Mouse (Mus musculus): ENCODE results near the gene Atg14. TPM values are rescaled to one million over a fixed set of nuclear protein-coding genes. Genes with fewer than 3 reads are reported as not detected.
A peak's percentile ranks its signal among the peaks of the same experiment; 100 is the strongest.

Gene Atg14
- polyA plus RNA-seq, 1 experiment from 2014 or later: 13.3 TPM

- TF ChIP-seq CTCF (IDR thresholded peaks at IDR 0.05; ENCODE audit: low read depth): no peak
- Histone ChIP-seq H3K27ac (ENCODE audit: low read depth) (no peak overlapping the region), H3K27me3 (ENCODE audit: insufficient read depth, low read length) (no peaks in the 10 kb centered on the region), H3K9ac (peak overlapping the region; percentile 80), H3K4me3 (ENCODE audit: low read depth, low read length) (peak overlapping the region; percentile 88), H3K4me2 (peak overlapping the region; percentile 91), H3K36me3 (ENCODE audit: insufficient read depth) (no peaks in the 10 kb centered on the region), H3K9me3 (ENCODE audit: low read depth, low read length) (no peaks in the 10 kb centered on the region), H3K4me1 (ENCODE audit: insufficient read depth) (0 out of 2 replicates have a peak, but pooled peaks cover 3% of the 10 kb centered on the region)
- 1% methylated on average over 46 of the region's 46 CpGs for WGBS
- DNase-seq (peak; percentile 98), ATAC-seq (ENCODE audit: insufficient read depth) (peak; percentile 99)
Observed at GRCm38 (mm10) chr14:47567962-47568652, 2.3 kb downstream of the Atg14 start.

GRCm38 (mm10) chr14:47563106-47563505 lies 7.3 kb downstream of the Atg14 start:
- Histone ChIP-seq H3K4me1 (ENCODE audit: insufficient read depth) (0 out of 2 replicates have a peak, but pooled peaks cover 3% of the 10 kb centered on the region), H3K27ac (ENCODE audit: low read depth) (no peak overlapping the region), H3K4me3 (ENCODE audit: low read depth, low read length) (no peak overlapping the region), H3K4me2 (no peak overlapping the region), H3K36me3 (ENCODE audit: insufficient read depth) (no peaks in the 10 kb centered on the region; the same call in 1 of the 2 replicates), H3K9ac (no peak overlapping the region), H3K27me3 (ENCODE audit: insufficient read depth, low read length) (no peaks in the 10 kb centered on the region), H3K9me3 (ENCODE audit: low read depth, low read length) (no peaks in the 10 kb centered on the region)
- ATAC-seq (ENCODE audit: insufficient read depth) (no peak), DNase-seq (no peak)
- no peak for TF ChIP-seq CTCF (IDR thresholded peaks at IDR 0.05; ENCODE audit: low read depth)
- WGBS: 74% methylated on average over 4 of the region's 4 CpGs

GRCm38 (mm10) chr14:47562530-47562929 lies 7.9 kb downstream of the Atg14 start:
- 89% methylated on average over 1 of the region's 1 CpGs for WGBS
- no peak overlapping the region for H3K9ac ChIP-seq
- H3K4me1 ChIP-seq (ENCODE audit: insufficient read depth): 0 out of 2 replicates have a peak, but pooled peaks cover under 1% of the 10 kb centered on the region
- no peaks in the 10 kb centered on the region for H3K9me3 ChIP-seq (ENCODE audit: low read depth, low read length)
- DNase-seq: no peak
- no peak overlapping the region for H3K4me3 ChIP-seq (ENCODE audit: low read depth, low read length)
- TF ChIP-seq CTCF (IDR thresholded peaks at IDR 0.05; ENCODE audit: low read depth): no peak
- no peak overlapping the region for H3K4me2 ChIP-seq
- H3K27ac ChIP-seq (ENCODE audit: low read depth): no peak overlapping the region
- H3K27me3 ChIP-seq (ENCODE audit: insufficient read depth, low read length): no peaks in the 10 kb centered on the region
- no peaks in the 10 kb centered on the region; the same call in 1 of the 2 replicates for H3K36me3 ChIP-seq (ENCODE audit: insufficient read depth)
- ATAC-seq (ENCODE audit: insufficient read depth): no peak

- no peak overlapping the region for H3K4me3 ChIP-seq (ENCODE audit: low read depth, low read length)
- H3K4me1 ChIP-seq (ENCODE audit: insufficient read depth): no peaks in the 10 kb centered on the region
- no peak for ATAC-seq (ENCODE audit: insufficient read depth)
- H3K36me3 ChIP-seq (ENCODE audit: insufficient read depth): peaks cover 9% of the 10 kb centered on the region; the same call in 1 of the 2 replicates
- no peak overlapping the region for H3K4me2 ChIP-seq
- WGBS: 70% methylated on average over 2 of the region's 2 CpGs
- H3K27me3 ChIP-seq (ENCODE audit: insufficient read depth, low read length): no peaks in the 10 kb centered on the region
- H3K9ac ChIP-seq: no peak overlapping the region
- no peak for TF ChIP-seq CTCF (IDR thresholded peaks at IDR 0.05; ENCODE audit: low read depth)
- no peak for DNase-seq
- H3K27ac ChIP-seq (ENCODE audit: low read depth): no peak overlapping the region
- H3K9me3 ChIP-seq (ENCODE audit: low read depth, low read length): no peaks in the 10 kb centered on the region
Observed at GRCm38 (mm10) chr14:47560714-47561113, 9.7 kb downstream of the Atg14 start.

GRCm38 (mm10) chr14:47555225-47555624 lies 15.2 kb downstream of the Atg14 start:
- Histone ChIP-seq H3K9me3 (ENCODE audit: low read depth, low read length) (no peaks in the 10 kb centered on the region), H3K27me3 (ENCODE audit: insufficient read depth, low read length) (no peaks in the 10 kb centered on the region), H3K4me3 (ENCODE audit: low read depth, low read length) (no peak overlapping the region), H3K36me3 (ENCODE audit: insufficient read depth) (peaks cover 24% of the 10 kb centered on the region), H3K4me1 (ENCODE audit: insufficient read depth) (no peaks in the 10 kb centered on the region), H3K4me2 (no peak overlapping the region), H3K27ac (ENCODE audit: low read depth) (no peak overlapping the region), H3K9ac (no peak overlapping the region)
- ATAC-seq (ENCODE audit: insufficient read depth) (no peak), DNase-seq (no peak)
- 94% methylated on average over 5 of the region's 5 CpGs for WGBS
- TF ChIP-seq CTCF (IDR thresholded peaks at IDR 0.05; ENCODE audit: low read depth): no peak

- Histone ChIP-seq H3K27me3 (ENCODE audit: insufficient read depth, low read length) (no peaks in the 10 kb centered on the region), H3K36me3 (ENCODE audit: insufficient read depth) (peaks cover 24% of the 10 kb centered on the region), H3K4me2 (no peak overlapping the region), H3K4me3 (ENCODE audit: low read depth, low read length) (no peak overlapping the region), H3K4me1 (ENCODE audit: insufficient read depth) (no peaks in the 10 kb centered on the region), H3K9ac (no peak overlapping the region), H3K9me3 (ENCODE audit: low read depth, low read length) (no peaks in the 10 kb centered on the region), H3K27ac (ENCODE audit: low read depth) (no peak overlapping the region)
- WGBS: 85% methylated on average over 4 of the region's 4 CpGs
- ATAC-seq (ENCODE audit: insufficient read depth) (no peak), DNase-seq (no peak)
- no peak for TF ChIP-seq CTCF (IDR thresholded peaks at IDR 0.05; ENCODE audit: low read depth)
Observed at GRCm38 (mm10) chr14:47554236-47554635, 16.2 kb downstream of the Atg14 start.

GRCm38 (mm10) chr14:47553380-47553779 lies 17.1 kb downstream of the Atg14 start:
- WGBS: 90% methylated on average over 2 of the region's 2 CpGs
- no peak for TF ChIP-seq CTCF (IDR thresholded peaks at IDR 0.05; ENCODE audit: low read depth)
- no peak for ATAC-seq (ENCODE audit: insufficient read depth)

More at GRCm38 (mm10) chr14:47553380-47553779, 17.1 kb downstream of the Atg14 start:
- Histone ChIP-seq H3K4me3 (ENCODE audit: low read depth, low read length) (no peak overlapping the region), H3K9me3 (ENCODE audit: low read depth, low read length) (no peaks in the 10 kb centered on the region), H3K4me2 (no peak overlapping the region), H3K4me1 (ENCODE audit: insufficient read depth) (no peaks in the 10 kb centered on the region), H3K27ac (ENCODE audit: low read depth) (no peak overlapping the region), H3K9ac (no peak overlapping the region), H3K27me3 (ENCODE audit: insufficient read depth, low read length) (no peaks in the 10 kb centered on the region), H3K36me3 (ENCODE audit: insufficient read depth) (peaks cover 32% of the 10 kb centered on the region)
- DNase-seq: no peak
